Mouse (Mus musculus): ENCODE measurements around the gene BC048507.

- TF ChIP-seq POLR2A (IDR thresholded peaks at IDR 0.05; ENCODE audit: low read depth, low read length) (no peak), CTCF (conservative IDR thresholded peaks at IDR 0.05; ENCODE audit: insufficient read depth, insufficient read length, low read depth, low read length) (no peak)
Measured at GRCm38 (mm10) chr13:67853130-67853529, 10.0 kb upstream of the BC048507 start.
